Mouse (Mus musculus) forebrain, postnatal 0 days (tissue): ENCODE measurements around the gene Cdk18. TPM values are rescaled to one million over a fixed set of nuclear protein-coding genes. Genes with fewer than 3 reads are reported as not detected.

ENCODE experiments used
- ATAC-seq: fragments of 200-750 bp; cut with Nextera tagmentation; 2 replicates; pipeline ENCODE4 v1.8.0; 2017; ENCODE audit warnings: mild to moderate bottlenecking, moderate library complexity
- DNase-seq: peaks from one replicate; pipeline ENCODE4 v3.0.0-alpha.2; 2015
- H3K27ac ChIP-seq: fragments of 300-500 bp; sonication (generic); 2 replicates; pipeline ENCODE4 v1.5.1; 2014; ENCODE audit warnings: low read depth, mild to moderate bottlenecking, antibody characterized with exemption, low read length, moderate library complexity, mixed read lengths
- H3K27me3 ChIP-seq: fragments of 300-500 bp; sonication (generic); 2 replicates; pipeline ENCODE4 v1.6.1; 2014; ENCODE audit warnings: mild to moderate bottlenecking, low read length, mixed read lengths; ENCODE audit not compliant: insufficient read depth
- H3K36me3 ChIP-seq: fragments of 300-500 bp; sonication (generic); 2 replicates; pipeline ENCODE4 v1.6.1; 2014; ENCODE audit warnings: mild to moderate bottlenecking, moderate library complexity; ENCODE audit not compliant: insufficient read depth
- H3K4me1 ChIP-seq: fragments of 300-500 bp; sonication (generic); 2 replicates; pipeline ENCODE4 v1.6.1; 2014; ENCODE audit warnings: antibody characterized with exemption; ENCODE audit not compliant: insufficient read depth
- H3K4me2 ChIP-seq: fragments of 300-500 bp; sonication (generic); 2 replicates; pipeline ENCODE4 v1.6.1; 2014; ENCODE audit warnings: low read depth, mild to moderate bottlenecking, moderate library complexity
- H3K4me3 ChIP-seq: fragments of 300-500 bp; sonication (generic); 2 replicates; pipeline ENCODE4 v1.5.1; 2014; ENCODE audit warnings: low read depth, low read length, mixed read lengths
- H3K9ac ChIP-seq: fragments of 300-500 bp; sonication (generic); 2 replicates; pipeline ENCODE4 v1.6.1; 2014; ENCODE audit warnings: mild to moderate bottlenecking
- H3K9me3 ChIP-seq: fragments of 300-500 bp; sonication (generic); 2 replicates; pipeline ENCODE4 v1.6.1; 2016; ENCODE audit warnings: low read length
- CTCF ChIP-seq: sonication (generic); IDR thresholded peaks from 2 replicates; pipeline ENCODE4 v1.5.1; 2016; ENCODE audit warnings: antibody characterized with exemption, control low read depth, low read depth
- WGBS: fragments of 180-500 bp; shearing (Covaris S2); extraction: QIAGEN DNeasy Blood & Tissue Kit; methylation state at CpG from one replicate; pipeline ENCODE4 v1.1.7; 2014; 5-methylcytosine and 5-hydroxymethylcytosine counted together
- polyA plus RNA-seq: library from polyadenylated mRNA; unstranded; fragments of >200 nt; fragmentation: Nextera tagmentation; extraction: Ambion mirVana; gene quantifications from 2 replicates; pipeline ENCODE4 v1.2.1, GENCODE M21; 2015
- total RNA-seq: library from RNA; depleted of rRNA; stranded (reverse); fragments of >200 nt; gene quantifications from 2 replicates; pipeline ENCODE4 v1.2.3, GENCODE M21; 2014; rRNA removed

Gene Cdk18
- total RNA-seq (2.6 and 3.2 TPM in 2 replicates), polyA plus RNA-seq (0.70 and 1.2 TPM in 2 replicates)

DNA sequence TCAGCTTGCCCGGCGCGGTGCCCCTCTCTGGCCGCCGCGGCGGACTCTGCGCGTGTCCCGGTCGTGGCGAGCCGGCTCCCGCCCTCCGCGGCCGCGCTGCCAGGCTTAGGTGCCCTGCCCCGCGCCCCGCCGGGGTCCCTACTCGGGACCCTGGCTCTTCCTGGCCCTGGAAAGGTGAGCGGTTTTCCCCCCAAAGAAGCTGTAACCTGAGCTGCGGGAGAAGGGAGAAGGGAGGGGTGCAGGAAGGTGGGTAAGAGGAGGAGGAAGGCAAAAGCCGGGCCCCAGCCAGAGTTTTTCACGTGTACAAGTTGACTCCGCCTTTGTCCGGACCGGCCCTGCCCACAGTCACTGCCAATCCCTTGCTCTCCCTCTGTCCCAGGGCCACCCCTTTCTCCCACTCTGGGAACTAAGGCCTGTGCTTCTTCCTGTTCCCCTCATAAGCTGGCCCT lies at the start of gene Cdk18:
Gene Cdk18, minus strand, starts transcription at position 269 of the 449 bp plus-strand sequence.
- Histone ChIP-seq H3K4me1 (peaks cover 14% of the 10 kb centered on the region), H3K27me3 (no peaks in the 10 kb centered on the region; the same call in 1 of the 2 replicates), H3K9me3 (no peaks in the 10 kb centered on the region), H3K27ac (no peak within 1 kb of the TSS), H3K4me3 (peak within 1 kb of the TSS; percentile 49), H3K36me3 (no peaks in the 10 kb centered on the region), H3K9ac (peak within 1 kb of the TSS; percentile 63), H3K4me2 (peak within 1 kb of the TSS; percentile 97)
- ATAC-seq (no peak), DNase-seq (no peak)
- TF ChIP-seq CTCF, result no peak
- WGBS, result 2% methylated on average over 30 of the region's 30 CpGs

GRCm38 (mm10) chr1:132189231-132189630 lies 49.7 kb upstream of the Cdk18 start:
- Histone ChIP-seq H3K4me1 (peaks cover 16% of the 10 kb centered on the region), H3K27ac (peak overlapping the region; percentile 99), H3K4me3 (peak overlapping the region; percentile 87; the same call in 1 of the 2 replicates), H3K9ac (0 out of 2 replicates have a peak overlapping the region, but pooled peaks have one; percentile 99), H3K9me3 (no peaks in the 10 kb centered on the region), H3K36me3 (no peaks in the 10 kb centered on the region), H3K27me3 (0 out of 2 replicates have a peak, but pooled peaks cover 2% of the 10 kb centered on the region), H3K4me2 (peak overlapping the region; percentile 61)
- no peak for DNase-seq
- TF ChIP-seq CTCF, result peak; percentile 32; the same call in 1 of the 2 replicates
- no peak for ATAC-seq
- WGBS, result 29% methylated on average over 4 of the region's 4 CpGs

DNA sequence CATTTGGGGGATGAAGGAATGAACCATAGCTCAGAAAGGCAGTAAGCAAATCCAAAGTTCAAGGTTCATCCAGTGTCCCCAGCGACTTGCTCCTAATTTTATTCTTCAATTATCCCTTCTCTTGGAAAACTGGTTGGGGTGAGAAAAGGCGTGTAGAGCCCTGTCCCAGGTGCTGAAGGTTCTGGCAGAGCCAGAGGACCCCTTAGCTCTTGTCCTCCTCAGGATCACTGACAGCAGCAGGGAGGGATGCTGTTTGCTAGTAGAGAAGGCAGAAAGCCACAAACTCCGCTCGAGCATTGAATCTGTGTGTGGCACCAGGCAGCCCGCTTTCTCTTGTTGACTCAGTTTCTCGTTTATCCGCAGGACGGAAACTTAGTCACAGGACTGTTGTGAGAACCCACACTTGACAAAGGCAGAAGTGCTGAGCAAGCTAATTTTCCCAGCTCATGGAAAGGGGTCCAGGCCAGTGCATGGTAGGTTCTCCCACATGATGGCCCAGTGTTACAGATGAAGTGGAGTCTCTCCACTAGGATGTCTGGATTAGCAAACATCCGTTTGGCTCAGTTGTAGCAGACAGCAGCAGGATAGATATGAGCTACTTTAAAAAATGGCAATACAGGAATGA lies 49.1 kb upstream of the Cdk18 start:
- Histone ChIP-seq H3K9ac (no peak overlapping the region), H3K36me3 (no peaks in the 10 kb centered on the region), H3K4me2 (no peak overlapping the region), H3K9me3 (no peaks in the 10 kb centered on the region), H3K4me3 (no peak overlapping the region), H3K4me1 (peaks cover 9% of the 10 kb centered on the region; the same call in 1 of the 2 replicates), H3K27me3 (0 out of 2 replicates have a peak, but pooled peaks cover 2% of the 10 kb centered on the region), H3K27ac (no peak overlapping the region)
- TF ChIP-seq CTCF, result no peak
- DNase-seq, result no peak
- no peak for ATAC-seq
- 55% methylated on average over 9 of the region's 9 CpGs for WGBS

DNA sequence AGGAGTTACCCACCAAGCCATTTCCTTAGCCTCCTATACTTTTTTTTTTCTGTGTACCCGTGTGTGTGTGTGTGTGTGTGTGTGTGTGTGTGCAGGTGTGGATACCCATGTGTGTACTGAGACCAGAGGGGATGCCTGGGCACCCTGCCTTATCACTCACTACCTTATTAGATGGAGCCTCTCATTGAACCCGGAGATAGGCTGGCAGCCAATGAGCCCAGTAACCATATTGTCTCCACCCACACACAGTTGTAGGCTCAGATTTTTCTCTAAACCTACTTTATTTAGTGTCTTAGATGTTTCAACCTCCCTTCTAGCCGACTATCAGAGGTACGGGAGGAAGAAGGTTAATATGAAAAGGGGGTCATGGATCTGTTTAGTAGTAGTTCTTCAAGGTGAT lies 46.8 kb upstream of the Cdk18 start:
- 0 out of 2 replicates have a peak, but pooled peaks cover 2% of the 10 kb centered on the region for H3K27me3 ChIP-seq
- ATAC-seq (no peak), DNase-seq (no peak)
- no peak for TF ChIP-seq CTCF
- H3K4me3 ChIP-seq, result no peak overlapping the region
- H3K9ac ChIP-seq, result no peak overlapping the region
- H3K4me2 ChIP-seq, result no peak overlapping the region
- H3K27ac ChIP-seq, result no peak overlapping the region
- no peaks in the 10 kb centered on the region for H3K4me1 ChIP-seq
- 81% methylated on average over 4 of the region's 4 CpGs for WGBS
- H3K9me3 ChIP-seq, result no peaks in the 10 kb centered on the region
- H3K36me3 ChIP-seq, result no peaks in the 10 kb centered on the region

DNA sequence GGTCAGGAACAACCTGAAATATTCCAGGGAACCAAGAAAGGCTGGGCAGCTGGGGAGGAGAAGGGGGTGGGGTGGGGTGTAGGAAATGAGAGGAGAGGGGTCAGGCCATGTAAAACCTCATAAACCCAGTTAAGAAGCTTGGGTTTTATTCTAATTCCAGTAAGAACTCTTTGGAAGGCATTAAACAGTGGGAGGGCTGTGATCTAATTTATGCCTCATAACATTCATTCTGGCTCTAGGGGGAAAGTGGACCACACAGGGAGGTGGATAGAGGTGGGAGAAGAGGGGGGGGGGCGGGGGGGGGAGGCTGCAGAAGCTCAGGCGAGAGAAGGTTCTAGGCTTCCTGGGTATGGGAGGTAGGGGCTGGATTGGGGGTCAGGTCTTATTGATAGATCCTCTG lies 32.1 kb upstream of the Cdk18 start:
- no peak overlapping the region for H3K4me2 ChIP-seq
- no peaks in the 10 kb centered on the region for H3K9me3 ChIP-seq
- H3K27ac ChIP-seq, result no peak overlapping the region
- TF ChIP-seq CTCF, result no peak
- no peak overlapping the region for H3K4me3 ChIP-seq
- no peaks in the 10 kb centered on the region for H3K36me3 ChIP-seq
- H3K27me3 ChIP-seq, result no peaks in the 10 kb centered on the region
- no peak for DNase-seq
- ATAC-seq, result no peak
- peaks cover 11% of the 10 kb centered on the region; the same call in 1 of the 2 replicates for H3K4me1 ChIP-seq
- WGBS, result 0% methylated on average over 1 of the region's 2 CpGs
- H3K9ac ChIP-seq, result no peak overlapping the region

- Histone ChIP-seq H3K36me3 (no peaks in the 10 kb centered on the region), H3K9me3 (no peaks in the 10 kb centered on the region), H3K4me3 (no peak overlapping the region), H3K27ac (no peak overlapping the region), H3K27me3 (no peaks in the 10 kb centered on the region), H3K9ac (no peak overlapping the region), H3K4me1 (peaks cover 11% of the 10 kb centered on the region; the same call in 1 of the 2 replicates), H3K4me2 (no peak overlapping the region)
- no peak for ATAC-seq
- no peak for DNase-seq
- WGBS, result 55% methylated on average over 6 of the region's 6 CpGs
- no peak for TF ChIP-seq CTCF
These were observed 31.2 kb upstream of the Cdk18 start for GRCm38 (mm10) chr1:132170698-132171097.

GRCm38 (mm10) chr1:132168115-132168767 lies 28.8 kb upstream of the Cdk18 start:
- DNase-seq (peak; percentile 79), ATAC-seq (peak; percentile 90)
- H3K4me1 ChIP-seq, result peaks cover 15% of the 10 kb centered on the region; the same call in 1 of the 2 replicates
- no peaks in the 10 kb centered on the region for H3K27me3 ChIP-seq
- no peak for TF ChIP-seq CTCF
- WGBS, result 11% methylated on average over 11 of the region's 12 CpGs
- peak overlapping the region; percentile 14; the same call in 1 of the 2 replicates for H3K9ac ChIP-seq
- no peaks in the 10 kb centered on the region for H3K36me3 ChIP-seq
- peak overlapping the region; percentile 51 for H3K27ac ChIP-seq
- H3K9me3 ChIP-seq, result no peaks in the 10 kb centered on the region
- H3K4me3 ChIP-seq, result no peak overlapping the region
- peak overlapping the region; percentile 25 for H3K4me2 ChIP-seq
